Mouse (Mus musculus): ENCODE measurements around the gene Ptx4.

DNA sequence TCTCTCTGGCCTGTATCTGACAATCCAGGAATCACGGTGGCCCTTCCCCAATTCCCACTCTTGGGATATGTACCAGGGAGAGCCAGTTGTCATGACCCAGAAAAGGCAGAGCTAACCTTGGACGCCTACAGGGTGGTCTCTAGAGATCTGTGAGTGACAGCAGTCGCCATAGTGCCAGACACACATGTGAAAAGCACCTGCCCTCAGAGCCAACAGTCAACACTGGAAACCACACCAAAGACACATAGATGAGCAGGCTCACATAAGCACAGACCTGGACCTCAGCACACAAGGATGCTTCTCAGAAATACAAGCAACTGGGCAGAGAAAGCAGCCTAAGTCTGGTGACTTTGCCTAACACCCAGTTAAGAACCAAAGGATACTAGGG, 8.1 kb upstream of the Ptx4 start:
- no peak for TF ChIP-seq CTCF (IDR thresholded peaks at IDR 0.05; ENCODE audit: insufficient read depth, low read depth, low read length)
- no peak for TF ChIP-seq POLR2A (IDR thresholded peaks at IDR 0.05; ENCODE audit: insufficient read depth, low read depth, low read length)
